Mouse (Mus musculus) stomach, embryonic 14.5 days (tissue): ENCODE measurements at regions not wholly inside any gene's neighbourhood (a gene's known extent, or its start where the extent isn't known, plus 50 kb on each side); places are given as distances from the start of the nearest gene placed in this dataset.
A peak's percentile ranks its signal among the peaks of the same experiment; 100 is the strongest.

Experiments
- ATAC-seq: fragments of 200-750 bp; cut with Nextera tagmentation; 2 replicates; pipeline ENCODE4 v1.8.0; 2017; ENCODE audit warnings: low read depth, moderate TSS enrichment; ENCODE audit not compliant: insufficient number of reproducible peaks, insufficient read depth, low FRiP score
- H3K27ac ChIP-seq: fragments of 300-500 bp; sonication (generic); 2 replicates; pipeline ENCODE4 v1.5.1; 2014; ENCODE audit warnings: mild to moderate bottlenecking, low read length, moderate library complexity, mixed read lengths
- H3K27me3 ChIP-seq: fragments of 300-500 bp; sonication (generic); 2 replicates; pipeline ENCODE4 v1.6.1; 2014; ENCODE audit warnings: low read length, control low read depth, mixed read lengths; ENCODE audit not compliant: control insufficient read depth, insufficient read depth
- H3K36me3 ChIP-seq: fragments of 300-500 bp; sonication (generic); 2 replicates; pipeline ENCODE4 v1.6.1; 2014; ENCODE audit warnings: mild to moderate bottlenecking, control low read depth, low read length, moderate library complexity, mixed read lengths; ENCODE audit not compliant: control insufficient read depth, insufficient read depth
- H3K4me1 ChIP-seq: fragments of 300-500 bp; sonication (generic); 2 replicates; pipeline ENCODE4 v1.6.1; 2014; ENCODE audit warnings: low read length, control low read depth, mixed read lengths; ENCODE audit not compliant: control insufficient read depth, insufficient read depth
- H3K4me2 ChIP-seq: fragments of 300-500 bp; sonication (generic); replicated peaks from 2 replicates; pipeline ENCODE4 v1.6.1; 2014; ENCODE audit warnings: low read depth, low read length, control low read depth
- H3K4me3 ChIP-seq: fragments of 300-500 bp; sonication (generic); 2 replicates; pipeline ENCODE4 v1.5.1; 2014; ENCODE audit warnings: low read depth, low read length, control low read depth
- H3K9ac ChIP-seq: fragments of 300-500 bp; sonication (generic); replicated peaks from 2 replicates; pipeline ENCODE4 v1.6.1; 2014; ENCODE audit warnings: low read depth, mild to moderate bottlenecking, control low read depth, low read length, moderate library complexity, mixed read lengths
- H3K9me3 ChIP-seq: fragments of 300-500 bp; sonication (generic); 2 replicates; pipeline ENCODE4 v1.6.1; 2016; ENCODE audit warnings: low read depth, low read length, control low read depth; ENCODE audit not compliant: control insufficient read depth
- WGBS: fragments of 180-500 bp; shearing (Covaris S2); extraction: QIAGEN DNeasy Blood & Tissue Kit; methylation state at CpG from one replicate; pipeline ENCODE4 v1.1.7; 2014; 5-methylcytosine and 5-hydroxymethylcytosine counted together

- no peak for ATAC-seq
- Histone ChIP-seq H3K36me3 (no peaks in the 10 kb centered on the region), H3K27ac (no peak overlapping the region), H3K4me1 (no peaks in the 10 kb centered on the region), H3K27me3 (no peaks in the 10 kb centered on the region), H3K4me2 (no peak overlapping the region), H3K9me3 (no peaks in the 10 kb centered on the region), H3K4me3 (no peak overlapping the region), H3K9ac (no peak overlapping the region)
- 73% methylated on average over 4 of the region's 4 CpGs for WGBS
These were observed 307.6 kb downstream of the Sox4 start for GRCm38 (mm10) chr13:28645881-28646280.

- 79% methylated on average over 3 of the region's 3 CpGs for WGBS
- Histone ChIP-seq H3K27ac (no peak overlapping the region), H3K27me3 (no peaks in the 10 kb centered on the region), H3K9me3 (no peaks in the 10 kb centered on the region), H3K36me3 (no peaks in the 10 kb centered on the region), H3K4me2 (no peak overlapping the region), H3K9ac (no peak overlapping the region), H3K4me1 (no peaks in the 10 kb centered on the region), H3K4me3 (no peak overlapping the region)
- no peak for ATAC-seq
These were observed 308.5 kb downstream of the Sox4 start for GRCm38 (mm10) chr13:28644846-28645574.

GRCm38 (mm10) chr13:28640826-28641225, 312.7 kb downstream of the Sox4 start:
- H3K9ac ChIP-seq, result no peak overlapping the region

GRCm38 (mm10) chr13:28635230-28635950, 318.1 kb downstream of the Sox4 start:
- 27% methylated on average over 3 of the region's 3 CpGs for WGBS
- H3K9me3 ChIP-seq, result no peaks in the 10 kb centered on the region
- no peaks in the 10 kb centered on the region for H3K27me3 ChIP-seq
- peak overlapping the region; percentile 22; the same call in 1 of the 2 replicates for H3K27ac ChIP-seq
- no peak for ATAC-seq
- H3K4me2 ChIP-seq, result no peak overlapping the region
- H3K36me3 ChIP-seq, result no peaks in the 10 kb centered on the region
- peaks cover 13% of the 10 kb centered on the region for H3K4me1 ChIP-seq
- no peak overlapping the region for H3K9ac ChIP-seq
- H3K4me3 ChIP-seq, result no peak overlapping the region

More at GRCm38 (mm10) chr13:28640826-28641225, 312.7 kb downstream of the Sox4 start:
- no peaks in the 10 kb centered on the region for H3K27me3 ChIP-seq
- H3K4me2 ChIP-seq, result no peak overlapping the region
- ATAC-seq, result no peak
- WGBS, result 82% methylated on average over 1 of the region's 1 CpGs
- no peak overlapping the region for H3K27ac ChIP-seq
- H3K4me1 ChIP-seq, result no peaks in the 10 kb centered on the region
- H3K36me3 ChIP-seq, result no peaks in the 10 kb centered on the region
- H3K9me3 ChIP-seq, result no peaks in the 10 kb centered on the region
- no peak overlapping the region for H3K4me3 ChIP-seq

GRCm38 (mm10) chr13:28633541-28634041, 319.9 kb downstream of the Sox4 start:
- H3K4me3 ChIP-seq, result no peak overlapping the region
- H3K4me1 ChIP-seq, result peaks cover 25% of the 10 kb centered on the region
- no peak overlapping the region for H3K9ac ChIP-seq
- 35% methylated on average over 5 of the region's 5 CpGs for WGBS
- peak overlapping the region; percentile 27; the same call in 1 of the 2 replicates for H3K27ac ChIP-seq
- ATAC-seq, result peak; percentile 16; the same call in 1 of the 2 replicates
- no peaks in the 10 kb centered on the region for H3K36me3 ChIP-seq
- no peaks in the 10 kb centered on the region for H3K27me3 ChIP-seq
- no peaks in the 10 kb centered on the region for H3K9me3 ChIP-seq
- no peak overlapping the region for H3K4me2 ChIP-seq

GRCm38 (mm10) chr13:28629431-28630331, 323.8 kb downstream of the Sox4 start:
- no peak overlapping the region for H3K9ac ChIP-seq

GRCm38 (mm10) chr13:28628751-28629150, 324.8 kb downstream of the Sox4 start:
- peaks cover 23% of the 10 kb centered on the region for H3K4me1 ChIP-seq
- no peak overlapping the region for H3K4me3 ChIP-seq
- H3K9me3 ChIP-seq, result no peaks in the 10 kb centered on the region
- WGBS, result 49% methylated on average over 8 of the region's 8 CpGs
- ATAC-seq, result no peak
- H3K4me2 ChIP-seq, result no peak overlapping the region
- no peaks in the 10 kb centered on the region for H3K36me3 ChIP-seq
- no peak overlapping the region for H3K9ac ChIP-seq
- no peaks in the 10 kb centered on the region for H3K27me3 ChIP-seq
- H3K27ac ChIP-seq, result no peak overlapping the region; the same call in 1 of the 2 replicates

More at GRCm38 (mm10) chr13:28629431-28630331, 323.8 kb downstream of the Sox4 start:
- Histone ChIP-seq H3K27me3 (no peaks in the 10 kb centered on the region), H3K4me1 (peaks cover 25% of the 10 kb centered on the region), H3K4me2 (no peak overlapping the region), H3K9me3 (no peaks in the 10 kb centered on the region), H3K4me3 (no peak overlapping the region), H3K36me3 (no peaks in the 10 kb centered on the region), H3K27ac (peak overlapping the region; percentile 79; the same call in 1 of the 2 replicates)
- ATAC-seq, result peak; percentile 64
- 30% methylated on average over 9 of the region's 9 CpGs for WGBS

GRCm38 (mm10) chr13:28618961-28619360, 334.6 kb downstream of the Sox4 start:
- Histone ChIP-seq H3K27me3 (no peaks in the 10 kb centered on the region), H3K4me3 (no peak overlapping the region), H3K27ac (no peak overlapping the region), H3K9me3 (no peaks in the 10 kb centered on the region), H3K36me3 (no peaks in the 10 kb centered on the region), H3K9ac (no peak overlapping the region), H3K4me1 (no peaks in the 10 kb centered on the region), H3K4me2 (no peak overlapping the region)
- ATAC-seq, result no peak
- 36% methylated on average over 3 of the region's 3 CpGs for WGBS
